Mouse (Mus musculus) CH12.LX (cell line): ENCODE measurements around the gene Sdsl. TPM values are rescaled to one million over a fixed set of nuclear protein-coding genes. Genes with fewer than 3 reads are reported as not detected.
A peak's percentile ranks its signal among the peaks of the same experiment; 100 is the strongest.

Source experiments
- DNase-seq: peaks from one replicate; pipeline ENCODE4 v3.0.0-alpha.2; 2013; ENCODE audit errors: extremely low read depth
- H3K27ac ChIP-seq: 2 replicates; pipeline ENCODE4 v1.5.1; 2012; ENCODE audit warnings: low read depth, mild to moderate bottlenecking, control low read depth, moderate library complexity; ENCODE audit not compliant: insufficient read depth
- H3K27me3 ChIP-seq: replicated peaks from 2 replicates; pipeline ENCODE3; 2012; ENCODE audit warnings: inconsistent platforms
- H3K36me3 ChIP-seq, 2 experiments: replicated peaks in 1 of 2; 2 replicates each; pipeline versions ENCODE3 to v1.6.1; 2012; ENCODE audit warnings: inconsistent platforms in 1 of 2, low read length in 1 of 2, mild to moderate bottlenecking in 1 of 2, mixed read lengths in 1 of 2, moderate library complexity in 1 of 2; ENCODE audit not compliant: control insufficient read depth in 1 of 2, insufficient read depth in 1 of 2
- H3K4me1 ChIP-seq, 2 experiments: 2 replicates each; pipeline ENCODE4 v1.6.1; 2012; ENCODE audit warnings: inconsistent platforms in 1 of 2, moderate library complexity in 1 of 2; ENCODE audit not compliant: insufficient read depth in 2 of 2, control insufficient read depth in 1 of 2
- H3K4me2 ChIP-seq: 2 replicates; pipeline ENCODE4 v1.6.1; 2012; ENCODE audit warnings: low read depth, mild to moderate bottlenecking, control low read depth; ENCODE audit not compliant: poor library complexity, insufficient read depth, severe bottlenecking
- H3K4me3 ChIP-seq, 3 experiments: fragments of 150-350 bp in 1 of 3; sonication (generic) in 1 of 3; replicated peaks in 1 of 3; 2 replicates each; pipeline versions ENCODE3 to v1.5.1; 2011 to 2012; ENCODE audit warnings: low read depth in 2 of 3, low read length in 2 of 3, mild to moderate bottlenecking in 2 of 3, moderate library complexity in 2 of 3, control low read depth in 1 of 3, improper control_type of control experiment in 1 of 3, inconsistent platforms in 1 of 3, mixed read lengths in 1 of 3; ENCODE audit not compliant: poor library complexity in 1 of 3
- H3K79me2 ChIP-seq: replicated peaks from 2 replicates; pipeline ENCODE4 v1.6.1; 2012; ENCODE audit warnings: mild to moderate bottlenecking, moderate library complexity; ENCODE audit not compliant: control insufficient read depth, poor library complexity, insufficient read depth, severe bottlenecking; ENCODE audit errors: extremely low read depth
- H3K9ac ChIP-seq: 2 replicates; pipeline ENCODE4 v1.6.1; 2012; ENCODE audit warnings: low read depth, mild to moderate bottlenecking, control low read depth, moderate library complexity; ENCODE audit not compliant: insufficient read depth
- H3K9me3 ChIP-seq: replicated peaks from 2 replicates; pipeline ENCODE3; 2012; ENCODE audit warnings: low read length, inconsistent platforms, mixed read lengths
- BHLHE40 ChIP-seq: IDR thresholded peaks from 2 replicates; pipeline ENCODE4 v1.6.1; 2011; ENCODE audit warnings: mild to moderate bottlenecking, low read depth, low read length, improper control_type of control experiment
- CHD1 ChIP-seq: IDR thresholded peaks from 2 replicates; pipeline ENCODE4 v1.6.1; 2012; ENCODE audit warnings: low read depth, low read length, improper control_type of control experiment, inconsistent platforms
- CHD2 ChIP-seq: IDR thresholded peaks from 2 replicates; pipeline ENCODE4 v1.6.1; 2011; ENCODE audit warnings: low read length, improper control_type of control experiment
- CTCF ChIP-seq, 2 experiments: IDR thresholded peaks in 1 of 2; conservative IDR thresholded peaks in 1 of 2; 2 replicates each; pipeline ENCODE4 v1.5.1; 2011 to 2012; ENCODE audit warnings: low read depth in 2 of 2, low read length in 2 of 2, improper control_type of control experiment in 1 of 2, inconsistent platforms in 1 of 2, mild to moderate bottlenecking in 1 of 2, moderate library complexity in 1 of 2
- E2F4 ChIP-seq: IDR thresholded peaks from 2 replicates; pipeline ENCODE4 v1.6.1; 2011; ENCODE audit warnings: low read depth, low read length, improper control_type of control experiment; ENCODE audit not compliant: insufficient replicate concordance
- ELF1 ChIP-seq: IDR thresholded peaks from 2 replicates; pipeline ENCODE4 v1.6.1; 2014; ENCODE audit warnings: low read depth, mild to moderate bottlenecking, inconsistent platforms, low read length, improper control_type of control experiment
- EP300 ChIP-seq: IDR thresholded peaks from 2 replicates; pipeline ENCODE4 v1.6.1; 2011; ENCODE audit warnings: low read length, improper control_type of control experiment
- ETS1 ChIP-seq: conservative IDR thresholded peaks from 2 replicates; pipeline ENCODE4 v1.6.1; 2012; ENCODE audit warnings: low read depth, mild to moderate bottlenecking, inconsistent platforms, low read length, improper control_type of control experiment, moderate library complexity
- GABPA ChIP-seq: IDR thresholded peaks from 2 replicates; pipeline ENCODE4 v1.6.1; 2012; ENCODE audit warnings: low read depth, low read length, improper control_type of control experiment, inconsistent platforms; ENCODE audit not compliant: insufficient replicate concordance
- IRF4 ChIP-seq: IDR thresholded peaks from 2 replicates; pipeline ENCODE4 v1.6.1; 2014; ENCODE audit warnings: low read depth, mild to moderate bottlenecking, inconsistent platforms, low read length, improper control_type of control experiment
- JUN ChIP-seq: IDR thresholded peaks from 2 replicates; pipeline ENCODE4 v1.6.1; 2011; ENCODE audit warnings: low read depth, mild to moderate bottlenecking, low read length, improper control_type of control experiment, moderate library complexity; ENCODE audit not compliant: insufficient read depth
- KAT2A ChIP-seq: IDR thresholded peaks from 2 replicates; pipeline ENCODE4 v1.6.1; 2012; ENCODE audit warnings: low read length, improper control_type of control experiment, inconsistent platforms; ENCODE audit not compliant: insufficient replicate concordance
- MAFK ChIP-seq: IDR thresholded peaks from 2 replicates; pipeline ENCODE4 v1.6.1; 2011; ENCODE audit warnings: low read length, improper control_type of control experiment; ENCODE audit not compliant: insufficient replicate concordance
- MAZ ChIP-seq: IDR thresholded peaks from 2 replicates; pipeline ENCODE4 v1.6.1; 2012; ENCODE audit warnings: low read depth, mild to moderate bottlenecking, inconsistent platforms, low read length, improper control_type of control experiment, moderate library complexity
- MEF2A ChIP-seq: IDR thresholded peaks from 2 replicates; pipeline ENCODE4 v1.6.1; 2014; ENCODE audit warnings: low read depth, mild to moderate bottlenecking, inconsistent platforms, low read length, improper control_type of control experiment, borderline replicate concordance
- MXI1 ChIP-seq: IDR thresholded peaks from 2 replicates; pipeline ENCODE4 v1.6.1; 2011; ENCODE audit warnings: mild to moderate bottlenecking, low read depth, low read length, improper control_type of control experiment
- MYC ChIP-seq: IDR thresholded peaks from 2 replicates; pipeline ENCODE4 v1.6.1; 2011; ENCODE audit warnings: low read depth, mild to moderate bottlenecking, improper control_type of control experiment, low read length
- NELFE ChIP-seq: IDR thresholded peaks from 2 replicates; pipeline ENCODE4 v1.6.1; 2011; ENCODE audit warnings: low read depth, low read length, improper control_type of control experiment
- NRF1 ChIP-seq: IDR thresholded peaks from 2 replicates; pipeline ENCODE4 v1.6.1; 2014; ENCODE audit warnings: low read depth, mild to moderate bottlenecking, inconsistent platforms, low read length, improper control_type of control experiment, moderate library complexity
- POLR2AphosphoS2 ChIP-seq: IDR thresholded peaks from 2 replicates; pipeline ENCODE4 v1.6.1; 2011; ENCODE audit warnings: low read depth, low read length, improper control_type of control experiment
- RAD21 ChIP-seq: IDR thresholded peaks from 2 replicates; pipeline ENCODE4 v1.6.1; 2011; ENCODE audit warnings: low read depth, mild to moderate bottlenecking, low read length, improper control_type of control experiment, moderate library complexity
- RCOR1 ChIP-seq: conservative IDR thresholded peaks from 2 replicates; pipeline ENCODE4 v1.6.1; 2012; ENCODE audit warnings: low read depth, mild to moderate bottlenecking, inconsistent platforms, low read length, improper control_type of control experiment
- SIN3A ChIP-seq: IDR thresholded peaks from 2 replicates; pipeline ENCODE4 v1.6.1; 2012; ENCODE audit warnings: low read length, improper control_type of control experiment, inconsistent platforms
- TBP ChIP-seq: conservative IDR thresholded peaks from 2 replicates; pipeline ENCODE4 v1.6.1; 2011; ENCODE audit warnings: low read depth, low read length, improper control_type of control experiment
- TCF12 ChIP-seq: IDR thresholded peaks from 2 replicates; pipeline ENCODE4 v1.6.1; 2014; ENCODE audit warnings: low read depth, mild to moderate bottlenecking, inconsistent platforms, low read length, improper control_type of control experiment
- UBTF ChIP-seq: IDR thresholded peaks from 2 replicates; pipeline ENCODE4 v1.6.1; 2012; ENCODE audit warnings: low read depth, mild to moderate bottlenecking, inconsistent platforms, low read length, improper control_type of control experiment, moderate library complexity
- USF1 ChIP-seq: IDR thresholded peaks from 2 replicates; pipeline ENCODE4 v1.6.1; 2014; ENCODE audit warnings: low read depth, mild to moderate bottlenecking, inconsistent platforms, low read length, improper control_type of control experiment
- USF2 ChIP-seq: conservative IDR thresholded peaks from 2 replicates; pipeline ENCODE4 v1.6.1; 2011; ENCODE audit warnings: low read depth, low read length, improper control_type of control experiment
- ZC3H11A ChIP-seq: IDR thresholded peaks from 2 replicates; pipeline ENCODE4 v1.6.1; 2012; ENCODE audit warnings: low read depth, mild to moderate bottlenecking, inconsistent platforms, low read length, improper control_type of control experiment
- ZKSCAN1 ChIP-seq: IDR thresholded peaks from 2 replicates; pipeline ENCODE4 v1.6.1; 2012; ENCODE audit warnings: low read depth, inconsistent platforms, low read length, improper control_type of control experiment, borderline replicate concordance
- ZMIZ1 ChIP-seq: IDR thresholded peaks from 2 replicates; pipeline ENCODE4 v1.6.1; 2012; ENCODE audit warnings: low read depth, mild to moderate bottlenecking, inconsistent platforms, low read length, improper control_type of control experiment
- ZNF384 ChIP-seq: IDR thresholded peaks from 2 replicates; pipeline ENCODE4 v1.6.1; 2012; ENCODE audit warnings: low read depth, low read length, improper control_type of control experiment, inconsistent platforms
- dilution Hi-C: fragments of 300-500 bp; cut with MboI; formaldehyde crosslinking; loops from 2 replicates; pipeline ENCODE4 v1.14.3; 2020; ENCODE audit warnings: low sequenced_read_pairs; ENCODE audit not compliant: extremely low pct_unique_long_range_greater_than_20kb, extremely low pct_ligation_motif_present
- in situ Hi-C: fragments of 300-500 bp; cut with MboI; formaldehyde crosslinking; loops from 3 replicates; pipeline ENCODE4 v1.14.3; 2019; ENCODE audit warnings: low sequenced_read_pairs, low pct_ligation_motif_present, low pct_unique_long_range_greater_than_20kb, mixed read lengths
- polyA plus RNA-seq: library from polyadenylated mRNA; unstranded; fragments of >175 nt; gene quantifications from 2 replicates; pipeline ENCODE4 v1.2.1, GENCODE M21; 2012; ENCODE audit warnings: low read depth; ENCODE audit not compliant: insufficient read length
- total RNA-seq, 2 experiments: library from RNA; depleted of rRNA; stranded (reverse); fragments of 300-350 nt in 1 of 2; fragments of >200 nt in 1 of 2; gene quantifications; 2 replicates each; pipeline ENCODE4 v1.2.3; 2012 to 2014

Sdsl gene
- total and polyA plus RNA-seq, 3 experiments: 0.37 to 4.0 TPM; not detected in 1

DNA sequence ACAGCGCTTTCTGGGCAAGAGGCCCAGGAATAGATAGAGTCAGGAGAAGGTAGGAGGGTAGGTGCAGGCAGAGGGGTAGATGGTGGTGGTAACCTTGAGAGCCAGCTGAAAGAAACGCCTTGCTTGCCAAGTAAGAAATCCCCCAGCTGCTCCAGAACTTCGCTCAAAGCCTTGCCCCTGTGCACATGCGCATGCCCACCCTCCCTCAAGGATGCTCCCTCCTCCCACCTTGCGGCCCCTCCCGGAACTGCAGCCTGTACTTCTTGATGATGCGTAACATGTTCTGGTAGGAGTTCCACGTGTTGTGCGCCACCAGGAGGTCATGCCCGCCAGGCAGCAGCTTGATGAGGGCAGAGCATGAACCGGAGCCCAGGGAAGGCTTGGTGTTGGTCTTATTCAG is 19.8 kb upstream of the Sdsl start:
- H3K4me3 ChIP-seq: no peak overlapping the region
- dilution Hi-C loops: no loop called here
- H3K9ac ChIP-seq: no peak overlapping the region
- peaks cover 3% of the 10 kb centered on the region for H3K9me3 ChIP-seq
- peak; percentile 55 for DNase-seq
- H3K27me3 ChIP-seq: no peaks in the 10 kb centered on the region
- peaks cover 46 to 96% of the 10 kb centered on the region in 2 experiments for H3K4me1 ChIP-seq
- in situ Hi-C loops: no loop called here
- H3K36me3 ChIP-seq: peaks cover 45 to 80% of the 10 kb centered on the region in 2 experiments
- no peak overlapping the region for H3K4me2 ChIP-seq
- TF ChIP-seq ZMIZ1 (no peak), CTCF (conservative IDR thresholded peaks at IDR 0.05 in 1 of 2, IDR thresholded peaks at IDR 0.05 in 1 of 2; ENCODE audit: low read depth in 2 of 2, low read length in 2 of 2) (peak in 1 of 2 experiments; percentile 30; a peak in 1 of 4 replicates), NRF1 (peak; percentile 54; the same call in 1 of the 2 replicates)
- H3K27ac ChIP-seq: no peak overlapping the region
- no peaks in the 10 kb centered on the region for H3K79me2 ChIP-seq

DNA sequence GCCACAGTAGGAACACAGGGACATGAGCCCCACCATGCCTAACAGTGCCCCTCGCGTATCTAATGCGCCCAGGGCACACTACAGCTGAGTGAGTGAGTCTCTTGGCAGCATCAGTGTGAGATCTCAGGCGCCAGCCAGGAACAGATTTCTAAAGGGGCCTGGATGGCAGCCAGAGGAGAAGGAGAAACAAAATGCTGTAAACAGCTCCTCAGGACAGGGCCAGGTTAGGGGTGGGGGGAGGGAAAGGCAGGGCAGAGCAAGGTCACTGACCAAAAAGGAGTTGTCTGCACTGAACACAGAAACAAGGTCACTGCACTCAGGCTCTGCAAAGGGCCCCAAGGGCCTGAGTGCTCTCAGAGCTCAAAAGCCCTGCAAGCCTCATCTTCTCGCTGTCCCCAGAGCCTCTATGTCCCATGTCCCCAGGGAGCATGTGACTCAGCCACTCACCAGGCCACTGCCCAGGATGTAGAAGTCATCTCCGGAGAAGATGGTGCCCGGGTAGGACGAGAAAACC is 18.1 kb upstream of the Sdsl start:
- Histone ChIP-seq H3K27me3 (no peaks in the 10 kb centered on the region), H3K36me3 (peaks cover 59 to 84% of the 10 kb centered on the region in 2 experiments), H3K9me3 (peaks cover 3% of the 10 kb centered on the region), H3K9ac (no peak overlapping the region), H3K4me1 (peaks cover 51 to 97% of the 10 kb centered on the region in 2 experiments), H3K79me2 (no peaks in the 10 kb centered on the region), H3K4me2 (no peak overlapping the region), H3K27ac (peak overlapping the region; percentile 58), H3K4me3 (no peak overlapping the region)
- in situ Hi-C loops: no loop called here
- TF ChIP-seq RAD21: no peak
- no peak for TF ChIP-seq ZKSCAN1
- TF ChIP-seq EP300: peak; percentile 58
- no peak for TF ChIP-seq MYC
- no peak for TF ChIP-seq POLR2AphosphoS2
- TF ChIP-seq NRF1: no peak
- no peak for TF ChIP-seq CHD2
- no peak for TF ChIP-seq BHLHE40
- TF ChIP-seq MEF2A: peak; percentile 56; the same call in 1 of the 2 replicates
- no peak for TF ChIP-seq NELFE
- no peak for TF ChIP-seq ELF1
- TF ChIP-seq RCOR1: no peak
- TF ChIP-seq E2F4: no peak
- TF ChIP-seq UBTF: no peak
- TF ChIP-seq GABPA: no peak
- no peak for TF ChIP-seq ZNF384
- TF ChIP-seq MXI1: no peak; the same call in 1 of the 2 replicates
- TF ChIP-seq ZC3H11A: no peak
- TF ChIP-seq USF1: peak; percentile 11; the same call in 1 of the 2 replicates
- peak; percentile 50; the same call in 1 of the 2 replicates for TF ChIP-seq KAT2A
- no peak for TF ChIP-seq TCF12
- no peak for TF ChIP-seq ZMIZ1
- TF ChIP-seq TBP: no peak
- TF ChIP-seq USF2: no peak
- TF ChIP-seq JUN: no peak
- no peak for TF ChIP-seq CHD1
- peak; percentile 81 for TF ChIP-seq IRF4
- peak; percentile 81 for TF ChIP-seq ETS1
- no peak for TF ChIP-seq SIN3A
- TF ChIP-seq MAFK: no peak
- no peak for TF ChIP-seq MAZ
- dilution Hi-C loops: no loop called here
- peak; percentile 87 for DNase-seq
